Mouse (Mus musculus) lung, postnatal 0 days (tissue): ENCODE data around the gene Hadh.

Experiments
- CTCF ChIP-seq: IDR thresholded peaks from 2 replicates; pipeline ENCODE4 v1.5.1; 2016; ENCODE audit warnings: antibody characterized with exemption, mild to moderate bottlenecking
- EP300 ChIP-seq: IDR thresholded peaks from 2 replicates; pipeline ENCODE4 v1.6.1; 2016; ENCODE audit warnings: antibody characterized with exemption, mild to moderate bottlenecking, control low read depth

DNA sequence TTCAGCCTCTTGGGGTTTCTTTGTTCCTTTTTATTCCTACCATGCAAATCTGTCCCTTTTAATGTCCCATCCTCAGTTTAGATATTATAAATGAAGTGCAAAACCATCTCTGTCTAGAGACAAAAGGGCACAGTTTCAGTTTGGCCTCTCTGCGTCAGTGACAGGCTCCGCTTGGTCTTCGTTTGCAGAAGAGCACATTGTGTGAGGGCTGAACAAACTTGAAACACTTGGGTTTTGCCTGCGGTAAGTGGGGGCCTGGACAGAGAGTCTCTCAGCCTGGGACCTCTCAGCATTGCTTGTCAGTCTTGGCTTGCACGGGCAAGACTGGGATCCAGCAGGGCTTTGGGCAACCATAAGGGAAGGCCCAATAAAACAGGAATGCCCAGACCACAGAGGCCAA lies 85.7 kb downstream of the Hadh start:
- TF ChIP-seq EP300 = no peak
- TF ChIP-seq CTCF = no peak
